Mouse (Mus musculus): ENCODE measurements around the gene 4932438A13Rik.
A peak's percentile ranks its signal among the peaks of the same experiment; 100 is the strongest.

4932438A13Rik gene

GRCm38 (mm10) chr3:36862721-36863275, at the start of gene 4932438A13Rik:
Gene 4932438A13Rik (plus strand): TSS chr3:36863104.
- DNase-seq, result peak; percentile 100

- DNase-seq, result no peak
Measured at GRCm38 (mm10) chr3:36816633-36817032, 46.3 kb upstream of the 4932438A13Rik start.

- DNase-seq, result no peak
Measured at GRCm38 (mm10) chr3:36819402-36819801, 43.5 kb upstream of the 4932438A13Rik start.

- DNase-seq, result no peak
Measured at GRCm38 (mm10) chr3:36821037-36821436, 41.9 kb upstream of the 4932438A13Rik start.

- DNase-seq, result no peak
Measured at GRCm38 (mm10) chr3:36825098-36825497, 37.8 kb upstream of the 4932438A13Rik start.

GRCm38 (mm10) chr3:36825554-36825953, 37.4 kb upstream of the 4932438A13Rik start:
- no peak for DNase-seq

- no peak for DNase-seq
Measured at GRCm38 (mm10) chr3:36827274-36828025, 35.5 kb upstream of the 4932438A13Rik start.

GRCm38 (mm10) chr3:36830218-36830617, 32.7 kb upstream of the 4932438A13Rik start:
- DNase-seq, result no peak

GRCm38 (mm10) chr3:36834426-36834825, 28.5 kb upstream of the 4932438A13Rik start:
- DNase-seq, result no peak

- DNase-seq, result no peak
Measured at GRCm38 (mm10) chr3:36834832-36835231, 28.1 kb upstream of the 4932438A13Rik start.

GRCm38 (mm10) chr3:36835525-36836203, 27.2 kb upstream of the 4932438A13Rik start:
- no peak for DNase-seq

- no peak for DNase-seq
Measured at GRCm38 (mm10) chr3:36836833-36837232, 26.1 kb upstream of the 4932438A13Rik start.

GRCm38 (mm10) chr3:36840650-36841555, 22.0 kb upstream of the 4932438A13Rik start:
- peak; percentile 71 for DNase-seq

- no peak for DNase-seq
Measured at GRCm38 (mm10) chr3:36853733-36854440, 9.0 kb upstream of the 4932438A13Rik start.

GRCm38 (mm10) chr3:36861411-36862410, 1.2 kb upstream of the 4932438A13Rik start:
- DNase-seq, result no peak

GRCm38 (mm10) chr3:36863427-36863826, 523 bp downstream of the 4932438A13Rik start:
- DNase-seq, result no peak

GRCm38 (mm10) chr3:36863881-36864280, 977 bp downstream of the 4932438A13Rik start:
- no peak for DNase-seq

- no peak for DNase-seq
Measured at GRCm38 (mm10) chr3:36864466-36864865, 1.6 kb downstream of the 4932438A13Rik start.

- DNase-seq, result no peak
Measured at GRCm38 (mm10) chr3:36905372-36905771, 42.5 kb downstream of the 4932438A13Rik start.

GRCm38 (mm10) chr3:36917832-36918231, 54.9 kb downstream of the 4932438A13Rik start:
- no peak for DNase-seq

- DNase-seq, result no peak
Measured at GRCm38 (mm10) chr3:36918322-36918721, 55.4 kb downstream of the 4932438A13Rik start.

All from lung, postnatal 14 days (tissue).